Mouse (Mus musculus): ENCODE results near the gene Elk3.

DNA sequence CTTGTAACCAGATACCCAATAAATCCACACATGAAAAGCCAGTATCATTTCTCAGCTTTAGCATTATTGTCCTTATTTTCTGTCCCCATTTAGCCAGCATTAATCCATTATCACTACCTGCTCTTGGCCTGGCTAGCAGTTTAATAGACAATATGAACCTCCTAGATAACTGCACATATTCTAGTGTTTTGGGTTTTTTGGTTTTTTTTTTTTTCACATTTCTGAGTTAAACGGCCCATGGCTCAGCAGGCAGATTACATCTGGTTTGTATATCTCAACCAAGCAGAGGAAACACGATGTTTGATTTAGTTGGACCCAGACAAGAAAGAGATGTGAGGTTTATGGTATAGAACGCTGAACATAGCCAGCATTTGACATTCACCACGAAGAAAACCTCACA is 41.2 kb downstream of the Elk3 start:
- TF ChIP-seq POLR2A (IDR thresholded peaks at IDR 0.05; ENCODE audit: extremely low read depth, insufficient read depth, low read length) = no peak
- no peak for TF ChIP-seq CTCF (IDR thresholded peaks at IDR 0.05; ENCODE audit: low read depth, low read length)
